Mouse (Mus musculus): ENCODE data around the gene Ppat.

- no peak for TF ChIP-seq CTCF (IDR thresholded peaks at IDR 0.05; ENCODE audit: low read depth, low read length)
- no peak for TF ChIP-seq GATA2 (IDR thresholded peaks at IDR 0.05; ENCODE audit: borderline replicate concordance, low read depth, low read length)
- TF ChIP-seq POLR2AphosphoS5 (IDR thresholded peaks at IDR 0.05; ENCODE audit: insufficient replicate concordance, low read depth, low read length): no peak
Observed at GRCm38 (mm10) chr5:76904713-76905404, 46.5 kb downstream of the Ppat start.
